Mouse (Mus musculus) myocyte (in vitro differentiated cells): ENCODE measurements at regions not wholly inside any gene's neighbourhood (a gene's known extent, or its start where the extent isn't known, plus 50 kb on each side); places are given as distances from the start of the nearest gene placed in this dataset.

Experiments
- H3K27me3 ChIP-seq: one replicate; pipeline ENCODE4 v1.6.1; 2011; ENCODE audit not compliant: control insufficient read depth, insufficient read depth, insufficient read length
- H3K36me3 ChIP-seq: one replicate; pipeline ENCODE4 v1.6.1; 2011; ENCODE audit not compliant: control insufficient read depth, insufficient read depth
- H3K4me2 ChIP-seq: one replicate; pipeline ENCODE4 v1.6.1; 2011; ENCODE audit warnings: low read depth, control low read depth
- H3K4me3 ChIP-seq: one replicate; pipeline ENCODE4 v1.5.1; 2011; ENCODE audit warnings: mild to moderate bottlenecking, control low read depth, moderate library complexity
- H3K79me2 ChIP-seq: one replicate; pipeline ENCODE4 v1.6.1; 2011; ENCODE audit not compliant: control insufficient read depth, insufficient read depth
- H3ac ChIP-seq: one replicate; pipeline ENCODE4 v1.6.1; 2011; ENCODE audit not compliant: control insufficient read depth, insufficient read length
- CEBPB ChIP-seq: IDR thresholded peaks from 2 replicates; pipeline ENCODE4 v1.6.1; 2011; ENCODE audit warnings: mild to moderate bottlenecking, moderate library complexity; ENCODE audit not compliant: poor library complexity, insufficient read depth, severe bottlenecking
- E2F4 ChIP-seq: IDR thresholded peaks from one replicate; pipeline ENCODE4 v1.6.1; 2011; ENCODE audit warnings: mild to moderate bottlenecking, control low read depth, moderate library complexity; ENCODE audit not compliant: insufficient read depth
- MAX ChIP-seq: IDR thresholded peaks from one replicate; pipeline ENCODE4 v1.6.1; 2011; ENCODE audit warnings: low read depth, mild to moderate bottlenecking, control low read depth
- MYOD1 ChIP-seq, 3 experiments: IDR thresholded peaks; one replicate each; pipeline ENCODE4 v1.6.1; 2011; ENCODE audit warnings: control low read depth in 2 of 3, low read depth in 2 of 3, mild to moderate bottlenecking in 2 of 3, moderate library complexity in 1 of 3; ENCODE audit not compliant: insufficient read length in 2 of 3, control insufficient read depth in 1 of 3
- MYOG ChIP-seq, 3 experiments: IDR thresholded peaks; one replicate each; pipeline ENCODE4 v1.6.1; 2011; ENCODE audit warnings: control low read depth in 2 of 3, low read depth in 2 of 3, mild to moderate bottlenecking in 2 of 3; ENCODE audit not compliant: insufficient read length in 2 of 3, control insufficient read depth in 1 of 3, insufficient read depth in 1 of 3
- POLR2A ChIP-seq: IDR thresholded peaks from one replicate; pipeline ENCODE4 v1.6.1; 2011; ENCODE audit warnings: low read depth, mild to moderate bottlenecking, control low read depth, moderate library complexity; ENCODE audit not compliant: insufficient read length
- POLR2AphosphoS2 ChIP-seq: IDR thresholded peaks from one replicate; pipeline ENCODE4 v1.6.1; 2011; ENCODE audit warnings: low read depth, control low read depth; ENCODE audit not compliant: insufficient read length
- REST ChIP-seq: IDR thresholded peaks from one replicate; pipeline ENCODE4 v1.6.1; 2011; ENCODE audit warnings: mild to moderate bottlenecking, control low read depth, moderate library complexity; ENCODE audit not compliant: insufficient read depth, insufficient read length
- SRF ChIP-seq: IDR thresholded peaks from one replicate; pipeline ENCODE4 v1.6.1; 2011; ENCODE audit warnings: low read depth; ENCODE audit not compliant: control insufficient read depth, insufficient read length
- TCF12 ChIP-seq: IDR thresholded peaks from one replicate; pipeline ENCODE4 v1.6.1; 2011; ENCODE audit warnings: mild to moderate bottlenecking, control low read depth; ENCODE audit not compliant: poor library complexity, insufficient read depth, severe bottlenecking
- TCF3 ChIP-seq: IDR thresholded peaks from one replicate; pipeline ENCODE4 v1.6.1; 2011; ENCODE audit warnings: low read depth, control low read depth; ENCODE audit not compliant: insufficient read length
- USF1 ChIP-seq: IDR thresholded peaks from one replicate; pipeline ENCODE4 v1.6.1; 2011; ENCODE audit warnings: low read depth, mild to moderate bottlenecking, control low read depth, moderate library complexity

DNA sequence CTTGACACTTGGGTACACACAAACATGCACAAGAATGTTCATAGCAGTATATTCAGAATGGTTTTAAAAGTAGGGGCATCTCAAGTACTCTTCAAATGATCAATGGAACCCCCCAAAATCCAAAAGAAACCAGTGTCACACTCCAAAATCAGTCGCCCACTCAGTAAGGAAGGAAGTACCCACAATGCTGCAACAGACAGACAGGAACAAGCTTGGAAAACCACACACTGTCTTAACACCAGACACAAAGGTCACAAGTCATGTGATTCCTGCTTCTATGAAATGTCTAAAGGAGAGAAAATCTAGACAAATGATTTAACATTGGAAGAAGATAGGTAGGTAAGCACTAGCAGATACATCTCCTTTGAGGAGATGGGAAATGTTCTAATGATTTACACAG, 346.9 kb downstream of the Sox4 start:
- Histone ChIP-seq H3K79me2 (peaks cover 2% of the 10 kb centered on the region), H3K27me3 (no peaks in the 10 kb centered on the region), H3K36me3 (no peaks in the 10 kb centered on the region), H3ac (no peak overlapping the region), H3K4me2 (peak overlapping the region; percentile 26), H3K4me3 (no peak overlapping the region)
- TF ChIP-seq USF1 (peak; percentile 39), TCF3 (no peak)

DNA sequence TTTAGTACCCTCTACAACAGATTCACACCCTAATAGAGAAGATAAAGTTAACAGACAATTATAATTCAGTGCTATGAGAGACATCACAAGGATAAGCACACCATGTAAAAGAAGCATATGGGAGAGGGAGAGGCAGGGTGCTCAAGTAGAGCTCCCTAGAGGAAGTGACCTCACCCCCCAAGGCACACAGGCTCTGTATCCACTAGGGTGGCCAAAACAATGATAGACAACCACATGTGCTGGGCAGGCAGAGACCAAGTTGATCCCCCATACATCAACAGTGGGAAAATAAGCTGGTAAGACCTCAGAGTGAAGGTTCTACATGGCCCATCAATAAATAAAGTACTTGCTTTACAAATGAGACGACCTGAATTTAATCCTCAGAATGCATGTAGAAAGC, 347.7 kb downstream of the Sox4 start:
- H3K4me3 ChIP-seq, result no peak overlapping the region
- H3K36me3 ChIP-seq, result no peaks in the 10 kb centered on the region
- peaks cover 7% of the 10 kb centered on the region for H3K79me2 ChIP-seq
- no peaks in the 10 kb centered on the region for H3K27me3 ChIP-seq
- H3ac ChIP-seq, result no peak overlapping the region
- H3K4me2 ChIP-seq, result peak overlapping the region; percentile 26
- TF ChIP-seq TCF12 (peak; percentile 49), USF1 (no peak), MAX (no peak), CEBPB (no peak), SRF (no peak), REST (no peak), POLR2AphosphoS2 (no peak), MYOD1 (IDR thresholded peaks at IDR 0.05; ENCODE audit: control insufficient read depth in 1 of 3, insufficient read length in 2 of 3, low read depth in 2 of 3) (peak in 2 of 3 experiments; percentile 99), E2F4 (no peak), MYOG (IDR thresholded peaks at IDR 0.05; ENCODE audit: control insufficient read depth in 1 of 3, insufficient read depth in 1 of 3, insufficient read length in 2 of 3, low read depth in 2 of 3) (no peak), POLR2A (no peak), TCF3 (no peak)

DNA sequence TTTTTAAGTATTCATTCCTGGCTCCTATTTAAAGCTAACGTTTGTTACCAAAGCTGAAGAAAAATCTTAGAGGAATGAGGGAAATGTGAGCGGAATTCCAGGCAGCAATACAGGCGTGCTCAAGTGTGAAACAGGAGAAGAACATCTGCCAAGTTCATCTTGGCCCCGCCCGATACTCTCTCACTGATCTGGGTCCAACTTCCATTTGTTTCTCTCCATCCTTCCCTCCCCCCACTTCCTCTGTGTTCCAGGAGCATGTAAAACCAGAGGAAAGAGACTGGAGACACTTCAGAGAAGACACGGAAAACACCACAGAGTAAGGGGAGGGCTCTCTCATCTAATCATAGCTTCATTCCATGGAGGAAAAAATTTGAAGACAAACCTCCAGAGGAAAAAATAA, 346.7 kb downstream of the Gm11361 start:
- Histone ChIP-seq H3K27me3 (no peaks in the 10 kb centered on the region), H3K4me2 (peak overlapping the region; percentile 69)

DNA sequence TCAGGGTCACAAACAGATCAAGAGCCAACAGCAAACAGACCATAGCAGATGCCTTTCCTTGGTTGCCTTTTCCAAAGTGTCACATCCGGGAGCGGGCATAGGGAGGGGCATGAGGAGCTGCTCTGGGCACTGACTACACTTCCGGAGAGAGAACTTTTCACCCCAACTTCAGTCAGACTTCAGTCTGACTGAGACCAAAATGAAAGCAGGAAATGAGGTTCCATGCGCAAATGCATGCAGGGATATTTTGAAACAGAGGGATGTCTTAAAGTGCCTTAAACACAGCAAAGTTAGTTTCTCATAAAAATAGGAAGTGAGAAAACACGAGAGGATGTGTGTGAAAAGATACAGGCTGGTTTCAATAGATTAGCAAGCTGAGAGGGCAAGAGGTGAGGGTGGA, 343.5 kb downstream of the Gm11361 start:
- peaks cover 7% of the 10 kb centered on the region for H3K79me2 ChIP-seq
- TF ChIP-seq MYOG (IDR thresholded peaks at IDR 0.05; ENCODE audit: control insufficient read depth in 1 of 3, insufficient read depth in 1 of 3, insufficient read length in 2 of 3, low read depth in 2 of 3), result no peak
- TF ChIP-seq REST, result no peak
- TF ChIP-seq MAX, result no peak
- TF ChIP-seq CEBPB, result no peak
- no peak for TF ChIP-seq MYOD1 (IDR thresholded peaks at IDR 0.05; ENCODE audit: control insufficient read depth in 1 of 3, insufficient read length in 2 of 3, low read depth in 2 of 3)
- TF ChIP-seq TCF3, result no peak
- TF ChIP-seq TCF12, result no peak
- no peak for TF ChIP-seq POLR2AphosphoS2
- H3K4me3 ChIP-seq, result no peak overlapping the region
- no peak overlapping the region for H3K4me2 ChIP-seq
- no peaks in the 10 kb centered on the region for H3K27me3 ChIP-seq
- no peak overlapping the region for H3ac ChIP-seq
- H3K36me3 ChIP-seq, result no peaks in the 10 kb centered on the region

More for the DNA sequence above, 346.7 kb downstream of the Gm11361 start:
- Histone ChIP-seq H3K79me2 (peaks cover 7% of the 10 kb centered on the region), H3K36me3 (no peaks in the 10 kb centered on the region), H3K4me3 (no peak overlapping the region), H3ac (no peak overlapping the region)
- TF ChIP-seq SRF, result no peak
- no peak for TF ChIP-seq TCF3
- TF ChIP-seq CEBPB, result no peak
- TF ChIP-seq MYOD1 (IDR thresholded peaks at IDR 0.05; ENCODE audit: control insufficient read depth in 1 of 3, insufficient read length in 2 of 3, low read depth in 2 of 3), result peak in 2 of 3 experiments; percentile 32 to 69
- TF ChIP-seq MAX, result no peak
- TF ChIP-seq TCF12, result peak; percentile 51
- no peak for TF ChIP-seq E2F4
- TF ChIP-seq REST, result no peak
- TF ChIP-seq USF1, result no peak
- no peak for TF ChIP-seq POLR2A
- peak in 1 of 3 experiments; percentile 65 for TF ChIP-seq MYOG (IDR thresholded peaks at IDR 0.05; ENCODE audit: control insufficient read depth in 1 of 3, insufficient read depth in 1 of 3, insufficient read length in 2 of 3, low read depth in 2 of 3)
- no peak for TF ChIP-seq POLR2AphosphoS2

DNA sequence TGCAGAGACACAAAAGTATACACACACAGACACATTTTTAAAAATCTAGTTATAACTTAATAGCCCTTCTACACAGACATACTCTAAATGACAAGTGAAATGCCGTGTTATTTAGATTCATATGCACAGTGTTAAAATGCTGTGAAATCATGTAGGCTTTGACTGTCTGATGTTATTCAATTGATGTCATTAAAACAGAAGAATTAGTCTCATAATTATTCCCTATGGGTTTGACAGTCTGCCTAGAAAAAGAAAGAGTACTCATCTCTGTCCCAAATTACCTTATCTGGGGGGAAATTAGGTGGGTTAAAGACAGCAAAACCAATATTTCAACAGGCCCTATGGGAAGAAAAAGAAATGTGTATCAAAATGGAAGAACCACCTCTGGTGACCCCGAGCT, 339.0 kb downstream of the Gm11361 start:
- no peak overlapping the region for H3K4me3 ChIP-seq
- no peaks in the 10 kb centered on the region for H3K27me3 ChIP-seq
- TF ChIP-seq CEBPB (no peak), MAX (no peak), POLR2AphosphoS2 (no peak), E2F4 (no peak), TCF3 (no peak), TCF12 (no peak), REST (no peak), SRF (no peak), MYOG (IDR thresholded peaks at IDR 0.05; ENCODE audit: control insufficient read depth in 1 of 3, insufficient read depth in 1 of 3, insufficient read length in 2 of 3, low read depth in 2 of 3) (no peak), MYOD1 (IDR thresholded peaks at IDR 0.05; ENCODE audit: control insufficient read depth in 1 of 3, insufficient read length in 2 of 3, low read depth in 2 of 3) (no peak), USF1 (no peak), POLR2A (no peak)
- H3K4me2 ChIP-seq, result no peak overlapping the region
- no peak overlapping the region for H3ac ChIP-seq
- H3K36me3 ChIP-seq, result no peaks in the 10 kb centered on the region
- peaks cover 3% of the 10 kb centered on the region for H3K79me2 ChIP-seq
